Mouse (Mus musculus): Measurements from ENCODE around the gene Gm49361.
"Not testable (repeated sequence)": the region's sequence is repeated elsewhere in the genome, so short reads cannot be mapped to it uniquely, and the experiment has no call there.

The Gm49361 gene

GRCm38 (mm10) chr14:57705759-57706158, 40.1 kb downstream of the Gm49361 start:
- CTCF ChIA-PET, result interaction anchor here in 1 of 4 experiments (1.3 kb wide), 1 partner anchor 11 kb away, joined by 3 read pairs; no protein-coding TSS in a partner anchor
- POLR2A ChIA-PET, result interaction anchor here in 3 of 4 experiments (0.5 to 3.3 kb wide), 7 partner anchors 9 to 958 kb away, joined by 4 to 14 read pairs (median 5); no protein-coding TSS in a partner anchor

- CTCF ChIA-PET, result interaction anchor here in 3 of 4 experiments (1.3 to 1.6 kb wide), 3 partner anchors 10 to 21 kb away, joined by 3 to 6 read pairs (median 5); no protein-coding TSS in a partner anchor
- POLR2A ChIA-PET, result interaction anchor here in 2 of 4 experiments (1.7 to 3.3 kb wide), 4 partner anchors 10 to 31 kb away, joined by 5 to 14 read pairs (median 6); no protein-coding TSS in a partner anchor
Observed at GRCm38 (mm10) chr14:57705075-57705474, 40.8 kb downstream of the Gm49361 start.

GRCm38 (mm10) chr14:57701915-57702477, 43.9 kb downstream of the Gm49361 start:
- POLR2A ChIA-PET, result interaction anchor here in 3 of 4 experiments (0.6 to 1.4 kb wide), 5 partner anchors 12 to 406 kb away, joined by 3 to 4 read pairs (median 3); partner anchors contain the start of gene Zdhhc20 (in 1 of the 3)

GRCm38 (mm10) chr14:57699461-57699970, 46.4 kb downstream of the Gm49361 start:
- ChIA-PET CTCF (interaction anchor here in 2 of 4 experiments (0.8 to 1.0 kb wide), 2 partner anchors 11 to 235 kb away, joined by 3 to 5 read pairs; no protein-coding TSS in a partner anchor), POLR2A (interaction anchor here in 3 of 4 experiments (0.6 to 1.0 kb wide), 3 partner anchors 33 to 350 kb away, joined by 3 to 4 read pairs (median 4); no protein-coding TSS in a partner anchor)

More at GRCm38 (mm10) chr14:57701915-57702477, 43.9 kb downstream of the Gm49361 start:
- CTCF ChIA-PET, result interaction anchor here in 1 of 4 experiments (1.0 kb wide), 1 partner anchor 24 kb away, joined by 3 read pairs; no protein-coding TSS in a partner anchor

GRCm38 (mm10) chr14:57699016-57699415, 46.9 kb downstream of the Gm49361 start:
- CTCF ChIA-PET, result interaction anchor here in 2 of 4 experiments (0.6 to 0.8 kb wide), 2 partner anchors 11 to 1110 kb away, joined by 3 to 5 read pairs; no protein-coding TSS in a partner anchor
- POLR2A ChIA-PET, result interaction anchor here in 1 of 4 experiments (0.6 to 0.9 kb wide), 2 partner anchors 9 to 37 kb away, joined by 3 to 4 read pairs; no protein-coding TSS in a partner anchor

GRCm38 (mm10) chr14:57696066-57696465, 49.8 kb downstream of the Gm49361 start:
- POLR2A ChIA-PET, result interaction anchor here in 3 of 4 experiments (0.6 to 1.2 kb wide), 7 partner anchors 18 to 193 kb away, joined by 3 to 4 read pairs (median 3); no protein-coding TSS in a partner anchor

GRCm38 (mm10) chr14:57695550-57695949, 50.4 kb downstream of the Gm49361 start:
- ChIA-PET POLR2A (interaction anchor here in 3 of 4 experiments (0.6 to 1.8 kb wide), 8 partner anchors 10 to 193 kb away, joined by 3 to 5 read pairs (median 3); no protein-coding TSS in a partner anchor), CTCF (interaction anchor here in 3 of 4 experiments (0.6 to 1.2 kb wide), 5 partner anchors 10 to 21 kb away, joined by 3 to 4 read pairs (median 3); no protein-coding TSS in a partner anchor)

More at GRCm38 (mm10) chr14:57696066-57696465, 49.8 kb downstream of the Gm49361 start:
- CTCF ChIA-PET, result interaction anchor here in 2 of 4 experiments (0.6 to 1.2 kb wide), 2 partner anchors 14 to 19 kb away, joined by 3 read pairs; no protein-coding TSS in a partner anchor

GRCm38 (mm10) chr14:57694246-57694645, 51.7 kb downstream of the Gm49361 start:
- ChIA-PET CTCF (interaction anchor here in 2 of 4 experiments (0.6 to 1.6 kb wide), 3 partner anchors 30 to 353 kb away, joined by 3 to 15 read pairs (median 3); no protein-coding TSS in a partner anchor), POLR2A (interaction anchor here in 3 of 4 experiments (0.6 to 1.8 kb wide), 9 partner anchors 12 to 95 kb away, joined by 3 to 7 read pairs (median 3); partner anchors contain the start of gene Xpo4 (in 1 of the 3))

- ChIA-PET POLR2A (no interaction called here), CTCF (interaction anchor here in 2 of 4 experiments (0.8 to 1.6 kb wide), 2 partner anchors 34 kb away, joined by 3 to 15 read pairs; no protein-coding TSS in a partner anchor)
Observed at GRCm38 (mm10) chr14:57692517-57693130, 53.3 kb downstream of the Gm49361 start.

- CTCF ChIA-PET, result no interaction called here
- POLR2A ChIA-PET, result interaction anchor here in 2 of 4 experiments (0.6 to 1.5 kb wide), 3 partner anchors 17 to 219 kb away, joined by 3 read pairs; no protein-coding TSS in a partner anchor
Observed at GRCm38 (mm10) chr14:57691316-57691715, 54.6 kb downstream of the Gm49361 start.

- ChIA-PET CTCF (no interaction called here), POLR2A (interaction anchor here in 2 of 4 experiments (0.6 to 1.5 kb wide), 5 partner anchors 18 to 220 kb away, joined by 3 to 4 read pairs (median 3); no protein-coding TSS in a partner anchor)
Observed at GRCm38 (mm10) chr14:57690681-57691080, 55.2 kb downstream of the Gm49361 start.

GRCm38 (mm10) chr14:57688066-57688465, 57.8 kb downstream of the Gm49361 start:
- CTCF ChIA-PET, POLR2A ChIA-PET: not testable (repeated sequence)

- ChIA-PET POLR2A (no interaction called here), CTCF (no interaction called here)
Observed at GRCm38 (mm10) chr14:57687441-57687840, 58.5 kb downstream of the Gm49361 start.

GRCm38 (mm10) chr14:57686647-57687046, 59.3 kb downstream of the Gm49361 start:
- ChIA-PET CTCF (no interaction called here), POLR2A (interaction anchor here in 2 of 4 experiments (0.5 to 0.7 kb wide), 2 partner anchors 101 kb away, joined by 3 to 4 read pairs; no protein-coding TSS in a partner anchor)

GRCm38 (mm10) chr14:57684579-57684978, 61.3 kb downstream of the Gm49361 start:
- ChIA-PET CTCF (no interaction called here), POLR2A (interaction anchor here in 1 of 4 experiments (1.3 kb wide), 1 partner anchor 58 kb away, joined by 3 read pairs; no protein-coding TSS in a partner anchor)

- POLR2A ChIA-PET, result no interaction called here
- CTCF ChIA-PET, result interaction anchor here in 2 of 4 experiments (0.6 to 0.8 kb wide), 2 partner anchors 26 to 238 kb away, joined by 3 to 4 read pairs; no protein-coding TSS in a partner anchor
Observed at GRCm38 (mm10) chr14:57682751-57683150, 63.2 kb downstream of the Gm49361 start.

- ChIA-PET POLR2A (interaction anchor here in 1 of 4 experiments (0.5 kb wide), 1 partner anchor 119 kb away, joined by 3 read pairs; no protein-coding TSS in a partner anchor), CTCF (interaction anchor here (0.6 to 1.4 kb wide), 12 partner anchors 15 to 1258 kb away, joined by 3 to 6 read pairs (median 4); partner anchors contain the start of gene Xpo4 (in 2 of the 4))
Observed at GRCm38 (mm10) chr14:57679958-57680535, 65.9 kb downstream of the Gm49361 start.

- ChIA-PET POLR2A (interaction anchor here in 1 of 4 experiments (0.5 kb wide), 1 partner anchor 120 kb away, joined by 3 read pairs; no protein-coding TSS in a partner anchor), CTCF (interaction anchor here (0.6 to 1.4 kb wide), 10 partner anchors 14 to 1259 kb away, joined by 3 to 6 read pairs (median 4); partner anchors contain the start of gene Xpo4 (in 1 of the 4))
Observed at GRCm38 (mm10) chr14:57679523-57679922, 66.4 kb downstream of the Gm49361 start.
